ENCODE assay signal across 9 mouse cellular contexts in the genomic region with DNA sequence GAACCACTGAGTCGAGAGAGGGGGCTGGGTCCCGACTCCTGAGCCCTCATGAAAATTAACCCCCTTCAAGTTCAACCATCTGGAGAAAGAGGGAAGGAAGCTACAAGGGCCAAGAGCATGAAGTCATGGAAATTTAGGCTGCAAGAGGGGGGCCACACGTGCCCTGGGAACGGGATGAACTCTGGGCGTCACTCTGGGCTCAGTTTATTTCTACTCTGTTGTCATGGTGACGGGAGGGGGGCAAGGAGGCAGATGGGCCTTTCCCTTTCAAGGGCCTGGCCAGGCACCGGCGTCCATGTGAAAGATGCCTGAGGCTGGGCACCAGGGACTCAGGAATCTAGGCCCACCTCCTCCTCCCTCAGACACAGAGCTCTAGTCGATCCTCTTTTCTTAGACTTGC. TPM values are rescaled to one million over a fixed set of nuclear protein-coding genes. Genes with fewer than 3 reads are reported as not detected.
DNase-seq lines count a peak whose midpoint lies in the region; ATAC-seq lines count a peak whose summit lies in the region.
"Had no signal": no experiment of that assay in that cellular context is flagged by ENCODE, and none has a peak within 500 bp of the region (broad histone marks: within the 10 kb centered on the region; RNA-seq: fewer than 3 reads in every experiment).

No protein-coding gene starts in this region.

- DNase-seq in cerebellum, postnatal 10 days = peak; percentile 70 to 73
- peak; percentile 61 for DNase-seq in embryonic facial prominence, embryonic 10.5 days (ENCODE audit: low spot score)
- DNase-seq in heart, embryonic 10.5 days (ENCODE audit: low spot score) = peak; percentile 88
- DNase-seq in kidney, adult 8-10 months = peak; percentile 21 to 36
- peak; percentile 85 to 92 for DNase-seq in lung, postnatal 4 days
- DNase-seq in thymus, postnatal 14 days = no peak
- no peak for DNase-seq in c-Kit-positive CD71-positive TER-119-positive erythroid progenitor cells, embryonic 14.5 days (ENCODE audit: low spot score)

- H3K4me1 ChIP-seq in embryonic facial prominence, embryonic 10.5 days = peaks cover 35% of the 10 kb centered on the region
- H3K4me1 ChIP-seq in heart, embryonic 10.5 days = peaks cover 34% of the 10 kb centered on the region

- H3K9me3 ChIP-seq in embryonic facial prominence, embryonic 10.5 days = no peaks in the 10 kb centered on the region; the same call in 1 of the 2 replicates
- H3K9me3 ChIP-seq in heart, embryonic 10.5 days = no peaks in the 10 kb centered on the region

- no peaks in the 10 kb centered on the region for H3K27me3 ChIP-seq in embryonic facial prominence, embryonic 10.5 days (replicated peaks; ENCODE audit: low read depth, poor library complexity, severe bottlenecking)
- H3K27me3 ChIP-seq in heart, embryonic 10.5 days (ENCODE audit: insufficient read depth, poor library complexity, severe bottlenecking) = no peaks in the 10 kb centered on the region

- peaks cover 48% of the 10 kb centered on the region for H3K36me3 ChIP-seq in embryonic facial prominence, embryonic 10.5 days (replicated peaks)
- peaks cover 43% of the 10 kb centered on the region for H3K36me3 ChIP-seq in heart, embryonic 10.5 days

- peak overlapping the region; percentile 97 for H3K4me3 ChIP-seq in embryonic facial prominence, embryonic 10.5 days
- peak overlapping the region; percentile 22; the same call in 1 of the 2 replicates for H3K4me3 ChIP-seq in heart, embryonic 10.5 days
- H3K4me3 ChIP-seq: myocyte had no signal

- WGBS in embryonic facial prominence, embryonic 10.5 days = 40% methylated on average over 9 of the region's 9 CpGs
- whole genome bisulfite sequencing in heart, embryonic 10.5 days = 25% methylated on average over 9 of the region's 9 CpGs

- no peak for ATAC-seq in cerebellum, adult (ENCODE audit: insufficient number of reproducible peaks, low FRiP score, low TSS enrichment)

- no peak overlapping the region for H3K27ac ChIP-seq in embryonic facial prominence, embryonic 10.5 days (replicated peaks)
- peak overlapping the region; percentile 37 for H3K27ac ChIP-seq in heart, embryonic 10.5 days

RNA-seq across cellular contexts. Expression of gene Ppp1r12c, which starts 3.2 kb away (rescaled TPM):
- polyA plus RNA-seq in embryonic facial prominence, embryonic 10.5 days (2016; fragmentation: Nextera tagmentation; extraction: Ambion mirVana) = 35.5 and 40.5 TPM in 2 replicates
- polyA plus RNA-seq in heart, embryonic 10.5 days (2016; fragmentation: Nextera tagmentation; extraction: Ambion mirVana) = 30.9 and 46.0 TPM in 2 replicates

RNA-seq across cellular contexts. Expression of gene Tnnt1, which starts 17.9 kb away (rescaled TPM):
- 8.3 and 10.4 TPM in 2 replicates for polyA plus RNA-seq in embryonic facial prominence, embryonic 10.5 days (2016; fragmentation: Nextera tagmentation; extraction: Ambion mirVana)
- polyA plus RNA-seq in heart, embryonic 10.5 days (2016; fragmentation: Nextera tagmentation; extraction: Ambion mirVana) = 97.0 and 167 TPM in 2 replicates

RNA-seq across cellular contexts. Expression of gene Tnni3, which starts 25.8 kb away (rescaled TPM):
- polyA plus RNA-seq in embryonic facial prominence, embryonic 10.5 days (2016; fragmentation: Nextera tagmentation; extraction: Ambion mirVana) = 2.7 and 3.6 TPM in 2 replicates
- polyA plus RNA-seq in heart, embryonic 10.5 days (2016; fragmentation: Nextera tagmentation; extraction: Ambion mirVana) = 960 and 1,463 TPM in 2 replicates

RNA-seq across cellular contexts. Expression of gene Dnaaf3, which starts 34.0 kb away (rescaled TPM):
- polyA plus RNA-seq in embryonic facial prominence, embryonic 10.5 days (2016; fragmentation: Nextera tagmentation; extraction: Ambion mirVana) = 1.9 and 3.0 TPM in 2 replicates
- polyA plus RNA-seq in heart, embryonic 10.5 days (2016; fragmentation: Nextera tagmentation; extraction: Ambion mirVana) = 0.63 and 0.65 TPM in 2 replicates

RNA-seq across cellular contexts. Expression of gene Eps8l1, which starts 37.8 kb away (rescaled TPM):
- 4.8 and 5.3 TPM in 2 replicates for polyA plus RNA-seq in embryonic facial prominence, embryonic 10.5 days (2016; fragmentation: Nextera tagmentation; extraction: Ambion mirVana)
- polyA plus RNA-seq in heart, embryonic 10.5 days (2016; fragmentation: Nextera tagmentation; extraction: Ambion mirVana) = 1.7 and 4.6 TPM in 2 replicates

Comparison
In these comparisons a context has a peak if more than half of its experiments do, and no peak if none do; other contexts are left out.
1. DNase-seq: peak in cerebellum, postnatal 10 days (2 of 2), embryonic facial prominence, embryonic 10.5 days (single experiment), heart, embryonic 10.5 days (single experiment), kidney, adult 8-10 months (2 of 2) and lung, postnatal 4 days (2 of 2); none in thymus, postnatal 14 days (single experiment) and c-Kit-positive CD71-positive TER-119-positive erythroid progenitor cells, embryonic 14.5 days (single experiment).
2. RNA of gene Tnni3, which starts 25.8 kb away (polyA plus RNA-seq): 960 to 1,463 TPM in heart, embryonic 10.5 days; 2.7 to 3.6 TPM in embryonic facial prominence, embryonic 10.5 days; every median in the first group is over 100 times any median in the second.